Mouse (Mus musculus) testis, adult 2 months (tissue): Measurements from ENCODE around the gene Pros1.

ENCODE experiments used
- CTCF ChIP-seq: fragments of 200-500 bp; IDR thresholded peaks from 2 replicates; pipeline ENCODE4 v1.5.1; 2012; ENCODE audit warnings: low read depth, mild to moderate bottlenecking, inconsistent platforms, low read length, moderate library complexity; ENCODE audit not compliant: control insufficient read depth, insufficient read depth, insufficient replicate concordance
- POLR2A ChIP-seq: fragments of 200-500 bp; IDR thresholded peaks from 2 replicates; pipeline ENCODE4 v1.6.1; 2012; ENCODE audit warnings: low read depth, mild to moderate bottlenecking, inconsistent platforms, low read length, moderate library complexity; ENCODE audit not compliant: control insufficient read depth

- TF ChIP-seq POLR2A (no peak), CTCF (no peak)
Measured at GRCm38 (mm10) chr16:62964361-62964763, 110.3 kb downstream of the Pros1 start.
